Mouse (Mus musculus) kidney, postnatal 10 days (tissue): Measurements from ENCODE around the gene Lzts2.
"Not testable (repeated sequence)": the region's sequence is repeated elsewhere in the genome, so short reads cannot be mapped to it uniquely, and the experiment has no call there.

ENCODE experiments used
- DNase-seq: peaks from one replicate; pipeline ENCODE4 v3.0.0; 2021; ENCODE audit warnings: mixed read lengths

Lzts2 gene

DNA sequence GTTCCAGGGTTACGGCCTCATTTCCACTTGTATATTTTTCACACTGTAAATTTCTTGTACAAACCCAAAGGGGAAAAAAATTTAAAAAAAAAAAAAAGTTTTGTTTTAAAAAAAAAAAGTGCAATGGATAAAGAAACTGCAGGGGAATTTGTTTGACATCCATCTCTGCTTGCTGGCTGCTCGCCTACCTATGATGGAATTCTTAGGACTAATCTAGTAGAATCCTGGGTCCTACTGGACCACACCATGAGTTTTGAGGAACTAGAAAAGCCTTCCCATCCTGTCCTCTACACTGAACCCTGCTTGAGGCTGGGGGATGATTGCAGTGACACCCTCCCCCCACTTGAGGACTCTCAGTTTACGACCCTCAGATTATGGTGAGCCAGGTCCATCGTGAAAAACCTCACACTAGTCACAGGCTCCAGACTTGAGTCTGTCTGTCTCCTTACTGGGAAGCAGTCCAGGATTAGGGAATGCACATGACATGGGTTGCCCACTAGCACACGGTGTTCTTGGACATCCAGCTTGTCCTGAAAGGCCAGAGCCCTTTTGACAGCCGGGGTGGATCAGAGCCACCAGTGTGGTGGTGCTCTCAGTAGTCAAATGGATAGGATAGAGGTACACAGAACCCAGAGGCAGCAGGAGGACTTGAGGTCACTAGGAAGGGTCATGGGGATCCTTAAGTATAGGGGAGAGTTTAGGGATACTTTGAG is 12.9 kb downstream of the Lzts2 start:
- no peak for DNase-seq

- DNase-seq, result no peak
Measured at GRCm38 (mm10) chr19:45027848-45028247, 13.6 kb downstream of the Lzts2 start.

GRCm38 (mm10) chr19:45028746-45029145 is 14.5 kb downstream of the Lzts2 start:
- no peak for DNase-seq

- no peak for DNase-seq
Measured at GRCm38 (mm10) chr19:45029571-45029970, 15.4 kb downstream of the Lzts2 start.

- DNase-seq, result peak; percentile 83
Measured at GRCm38 (mm10) chr19:45030111-45030510, 15.9 kb downstream of the Lzts2 start.

DNA sequence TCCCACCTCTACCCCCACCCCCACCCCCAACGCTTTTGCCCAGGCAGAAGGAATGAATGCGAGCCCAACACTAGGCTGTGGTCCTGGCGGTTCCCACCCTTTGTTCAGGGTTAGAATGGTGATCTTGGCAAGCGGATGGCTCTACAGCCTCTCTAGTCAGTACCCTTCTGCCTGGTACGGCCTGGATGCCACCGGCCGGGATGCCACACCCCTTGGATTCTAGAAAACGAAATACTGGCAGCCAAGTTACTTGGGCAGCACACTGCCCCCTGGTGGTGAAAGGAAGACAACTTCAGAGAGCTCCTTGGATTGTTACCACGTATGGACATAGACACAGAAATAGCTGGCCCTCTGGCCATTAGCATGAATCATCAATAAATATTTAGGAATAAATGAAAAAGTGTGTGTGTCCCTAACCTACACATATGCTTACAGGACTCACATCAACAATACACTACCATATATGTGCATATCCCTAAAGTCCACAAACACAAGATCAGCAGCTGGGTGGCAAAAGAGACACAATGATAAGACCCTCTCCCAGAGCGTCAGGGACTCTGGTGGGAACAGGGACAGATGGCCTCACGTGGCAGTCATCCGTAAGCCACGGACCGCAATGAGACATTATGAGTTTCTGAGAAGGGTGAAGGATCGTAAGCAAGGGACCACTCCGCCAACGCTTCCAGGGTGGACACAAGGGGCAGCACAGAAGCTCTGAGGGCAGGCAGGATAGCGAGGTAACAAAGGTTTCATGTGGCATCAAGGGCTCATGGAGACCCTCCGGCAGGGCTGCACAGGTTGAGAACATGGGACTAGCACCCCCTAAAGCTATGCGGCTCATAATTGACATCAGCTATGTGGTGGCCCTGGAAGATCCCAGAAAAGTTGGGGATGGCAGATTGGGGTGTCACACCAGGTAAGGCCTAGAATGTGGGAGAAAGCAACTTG is 16.8 kb downstream of the Lzts2 start:
- DNase-seq, result peak; percentile 91

- peak; percentile 90 for DNase-seq
Measured at GRCm38 (mm10) chr19:45031780-45032179, 17.6 kb downstream of the Lzts2 start.

- DNase-seq, result peak; percentile 67
Measured at GRCm38 (mm10) chr19:45032570-45033332, 18.5 kb downstream of the Lzts2 start.

DNA sequence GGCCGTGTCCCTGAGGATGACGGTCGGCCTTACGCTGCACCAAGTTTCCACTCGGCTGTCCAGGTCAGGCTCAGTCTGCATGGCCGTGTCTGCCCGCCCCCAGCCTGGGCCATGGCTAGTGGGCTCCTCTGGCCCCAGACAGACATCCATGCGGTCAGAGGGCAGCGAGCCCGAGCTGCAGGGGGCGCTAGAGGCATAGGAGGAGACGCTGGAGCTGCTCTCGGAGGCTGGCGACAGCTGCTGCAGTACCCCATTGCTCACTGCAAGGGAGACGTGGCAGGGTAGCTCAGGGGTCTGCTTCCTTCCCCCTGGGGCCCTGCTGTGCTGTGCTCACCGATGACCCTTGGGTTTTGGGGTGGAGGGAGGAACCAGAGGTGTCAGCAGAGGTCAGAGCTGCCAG is 22.7 kb downstream of the Lzts2 start:
- peak; percentile 74 for DNase-seq

- DNase-seq, result not testable (repeated sequence)
Measured at GRCm38 (mm10) chr19:45038198-45038597, 24.0 kb downstream of the Lzts2 start.

GRCm38 (mm10) chr19:45040214-45040613 is 26.0 kb downstream of the Lzts2 start:
- DNase-seq, result no peak

- DNase-seq, result no peak
Measured at GRCm38 (mm10) chr19:45044389-45044927, 30.2 kb downstream of the Lzts2 start.

- no peak for DNase-seq
Measured at GRCm38 (mm10) chr19:45045236-45045635, 31.0 kb downstream of the Lzts2 start.

DNA sequence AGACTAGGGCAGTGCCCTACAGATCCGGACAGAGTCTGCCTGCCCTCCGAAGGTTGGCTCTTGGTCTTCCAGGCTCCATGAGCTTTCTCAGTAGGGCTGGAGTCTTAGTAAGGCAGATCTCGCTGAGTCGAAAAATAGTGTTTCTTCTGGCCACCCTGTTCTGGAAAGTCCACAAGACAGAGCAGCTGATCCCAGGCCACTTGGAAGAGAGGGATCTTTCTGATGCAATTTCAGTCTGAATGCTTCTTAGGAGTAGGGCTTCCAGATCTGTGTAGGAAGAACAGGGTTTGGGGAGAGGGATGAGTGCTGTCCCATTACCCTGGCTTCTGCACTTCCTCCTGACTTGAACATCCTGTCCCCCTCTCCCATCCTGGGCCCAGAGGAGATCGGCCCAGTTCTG is 31.4 kb downstream of the Lzts2 start, which contains the start of gene Pdzd7:
Gene Pdzd7, minus strand, starts transcription at position 67 of the 400 bp plus-strand sequence.
- no peak for DNase-seq

GRCm38 (mm10) chr19:45046523-45047321 is 32.5 kb downstream of the Lzts2 start:
- peak; percentile 92 for DNase-seq

DNA sequence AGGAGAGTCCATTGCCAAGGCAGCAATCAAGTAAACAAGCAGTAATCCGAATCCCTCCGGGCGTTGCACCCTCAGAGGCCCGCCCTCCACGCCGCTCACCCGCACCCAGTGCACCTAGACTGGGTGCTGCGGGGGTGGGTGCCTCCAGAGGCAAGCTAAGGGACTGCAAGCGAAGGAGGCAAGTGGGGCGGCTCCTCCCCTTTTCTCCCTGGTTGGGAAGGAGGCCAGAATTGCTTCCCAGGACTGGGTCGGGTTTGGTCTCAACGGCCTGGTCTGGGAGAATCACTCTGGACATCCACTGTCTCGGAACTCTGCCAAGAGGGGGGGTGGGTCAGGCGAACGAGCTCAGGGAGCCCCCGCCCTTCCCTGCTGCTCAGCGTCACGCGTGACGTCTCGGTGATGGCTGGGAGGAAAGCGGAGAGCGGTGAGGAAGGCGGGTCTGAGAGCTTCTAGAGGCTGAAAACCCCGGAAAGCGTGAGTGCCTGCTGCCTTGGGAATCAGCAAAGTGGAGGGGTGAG is 33.3 kb downstream of the Lzts2 start, which contains the start of gene Sfxn3:
Gene Sfxn3, plus strand, starts transcription at position 87 of the 518 bp plus-strand sequence.
- peak; percentile 98 for DNase-seq

DNA sequence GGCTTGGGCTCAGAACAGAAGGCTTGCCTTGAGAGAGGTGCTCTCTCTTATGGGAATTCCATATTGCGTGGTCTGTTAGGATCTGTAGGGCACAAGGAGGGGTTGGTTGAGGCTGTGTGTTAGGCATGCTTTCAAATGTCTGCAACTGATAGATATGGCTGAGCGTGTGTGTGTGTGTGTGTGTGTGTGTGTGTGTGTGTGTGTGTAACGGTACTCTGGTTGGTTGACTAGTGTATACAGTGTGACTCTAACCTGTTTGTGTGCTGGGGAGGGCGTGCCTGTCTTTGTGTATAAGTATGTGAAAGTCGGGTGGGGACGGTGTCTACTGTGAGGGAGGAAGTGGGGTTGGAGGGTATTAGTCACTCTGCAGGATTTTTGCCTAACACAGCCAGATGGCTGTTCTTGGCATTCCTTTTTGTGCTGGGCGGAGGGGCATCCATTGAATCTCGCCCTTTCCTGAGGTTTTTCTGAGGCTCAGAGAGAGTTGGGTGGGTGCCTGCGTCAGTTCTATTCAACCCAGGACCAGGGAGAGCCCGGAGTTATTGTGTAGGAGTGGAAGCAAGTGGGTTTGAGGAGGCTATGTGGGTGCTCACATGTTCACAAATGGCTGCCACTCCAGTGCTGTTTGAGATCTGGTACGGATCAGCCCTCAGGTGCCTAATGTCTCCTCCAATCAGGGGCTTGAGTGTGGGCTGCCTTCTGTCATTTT is 33.9 kb downstream of the Lzts2 start:
- DNase-seq, result peak; percentile 63

GRCm38 (mm10) chr19:45048644-45049365 is 34.6 kb downstream of the Lzts2 start:
- no peak for DNase-seq

DNA sequence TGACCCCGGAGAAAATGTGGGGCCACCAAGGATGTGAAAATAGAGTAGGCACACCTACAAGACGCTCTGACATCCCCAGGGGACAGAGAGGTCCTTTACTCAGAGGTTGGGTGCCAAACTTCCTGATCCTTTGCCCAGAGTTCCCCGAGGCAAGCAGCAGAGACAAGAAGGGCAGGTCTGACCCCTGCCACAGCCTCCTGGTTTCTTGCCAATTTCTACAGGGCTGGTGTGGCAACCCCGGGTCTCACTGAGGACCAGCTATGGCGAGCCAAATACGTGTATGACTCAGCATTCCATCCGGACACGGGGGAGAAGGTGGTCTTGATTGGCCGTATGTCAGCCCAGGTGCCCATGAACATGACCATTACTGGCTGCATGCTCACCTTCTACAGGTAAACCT is 35.3 kb downstream of the Lzts2 start:
- no peak for DNase-seq

- no peak for DNase-seq
Measured at GRCm38 (mm10) chr19:45053451-45053850, 39.2 kb downstream of the Lzts2 start.
